Mouse (Mus musculus): ENCODE measurements around the gene Sh3rf3. TPM values are rescaled to one million over a fixed set of nuclear protein-coding genes. Genes with fewer than 3 reads are reported as not detected.

The Sh3rf3 gene
- polyA plus RNA-seq, 1 experiment, result 9.6 TPM

DNA sequence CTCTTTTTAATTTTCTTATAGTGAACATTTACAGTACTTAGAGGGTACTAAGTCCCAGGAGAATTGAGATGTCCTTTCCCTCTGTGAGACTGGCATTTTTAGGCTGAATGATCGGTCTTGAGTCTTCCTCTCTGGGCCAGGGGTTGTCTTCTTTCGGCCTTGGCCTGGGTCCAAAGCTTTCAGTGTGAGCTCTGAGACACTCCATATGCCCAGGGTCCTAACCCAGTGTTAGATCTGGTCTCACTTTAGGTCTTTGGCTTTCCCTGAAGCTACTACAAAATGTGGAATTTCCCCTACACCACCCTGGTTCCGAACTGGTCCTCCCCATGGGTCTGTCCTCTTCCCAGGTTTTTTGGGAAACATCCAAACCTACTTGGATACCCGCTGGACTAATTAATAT, 155.1 kb downstream of the Sh3rf3 start:
- H3K4me1 ChIP-seq (ENCODE audit: control insufficient read depth, insufficient read depth, low read length), result no peaks in the 10 kb centered on the region
- no peak for TF ChIP-seq CTCF (IDR thresholded peaks at IDR 0.05; ENCODE audit: borderline replicate concordance, insufficient read depth, low read length)
- no peak for TF ChIP-seq POLR2A (IDR thresholded peaks at IDR 0.05; ENCODE audit: low read depth, low read length)
- H3K27ac ChIP-seq (ENCODE audit: insufficient read depth, low read length), result no peak overlapping the region

DNA sequence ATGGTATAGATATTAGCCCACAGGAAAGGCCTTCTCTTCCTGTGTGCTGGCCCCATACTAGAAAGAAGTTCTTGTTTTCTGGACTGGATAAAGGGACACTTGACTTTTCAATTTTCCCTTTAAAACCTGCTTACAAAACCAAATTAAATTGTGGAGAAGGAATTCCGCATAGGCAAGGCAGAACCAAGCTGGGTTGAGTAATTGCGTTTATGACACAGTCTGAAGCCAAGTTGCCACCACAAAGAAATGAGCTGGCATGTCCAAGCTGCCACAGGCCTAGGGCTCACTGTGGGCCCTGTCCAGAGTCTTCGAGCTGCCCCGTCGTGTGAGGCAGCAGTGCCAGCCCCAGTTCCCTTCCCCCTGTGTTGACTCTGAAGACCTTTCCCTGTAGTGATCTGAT, 156.2 kb downstream of the Sh3rf3 start:
- Histone ChIP-seq H3K4me3 (ENCODE audit: insufficient read depth, low read length) (no peak overlapping the region), H3K4me1 (ENCODE audit: control insufficient read depth, insufficient read depth, low read length) (no peaks in the 10 kb centered on the region), H3K27ac (ENCODE audit: insufficient read depth, low read length) (no peak overlapping the region)
- no peak for TF ChIP-seq CTCF (IDR thresholded peaks at IDR 0.05; ENCODE audit: borderline replicate concordance, insufficient read depth, low read length)
- TF ChIP-seq POLR2A (IDR thresholded peaks at IDR 0.05; ENCODE audit: low read depth, low read length), result no peak

More for the DNA sequence above, 155.1 kb downstream of the Sh3rf3 start:
- no peak overlapping the region for H3K4me3 ChIP-seq (ENCODE audit: insufficient read depth, low read length)

DNA sequence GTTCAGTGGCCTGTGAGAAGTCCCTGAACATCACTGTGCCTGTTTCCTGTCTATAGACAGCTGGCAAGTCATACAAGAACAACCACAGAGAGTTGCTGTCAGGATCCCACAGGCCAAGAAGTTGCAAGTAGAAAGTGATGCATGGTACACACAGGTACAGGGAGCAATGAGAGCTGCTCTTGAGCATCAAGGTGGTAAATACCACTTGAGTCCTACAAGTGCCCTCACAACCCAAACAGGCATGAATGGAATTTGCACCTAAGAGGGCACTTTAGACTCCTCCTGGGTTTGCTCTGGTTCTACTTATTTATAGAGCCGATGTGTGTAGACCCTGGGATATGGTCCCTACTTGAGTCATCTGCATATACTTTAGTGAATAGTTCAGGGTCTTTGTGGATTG, 159.0 kb downstream of the Sh3rf3 start:
- H3K4me3 ChIP-seq (ENCODE audit: insufficient read depth, low read length), result no peak overlapping the region
- H3K27ac ChIP-seq (ENCODE audit: insufficient read depth, low read length), result no peak overlapping the region
- no peaks in the 10 kb centered on the region for H3K4me1 ChIP-seq (ENCODE audit: control insufficient read depth, insufficient read depth, low read length)
- no peak for TF ChIP-seq CTCF (IDR thresholded peaks at IDR 0.05; ENCODE audit: borderline replicate concordance, insufficient read depth, low read length)
- no peak for TF ChIP-seq POLR2A (IDR thresholded peaks at IDR 0.05; ENCODE audit: low read depth, low read length)

GRCm38 (mm10) chr10:58974138-58974537, 161.0 kb downstream of the Sh3rf3 start:
- H3K4me1 ChIP-seq (ENCODE audit: control insufficient read depth, insufficient read depth, low read length), result no peaks in the 10 kb centered on the region
- no peak overlapping the region for H3K27ac ChIP-seq (ENCODE audit: insufficient read depth, low read length)
- TF ChIP-seq POLR2A (IDR thresholded peaks at IDR 0.05; ENCODE audit: low read depth, low read length) (no peak), CTCF (IDR thresholded peaks at IDR 0.05; ENCODE audit: borderline replicate concordance, insufficient read depth, low read length) (no peak)
- no peak overlapping the region for H3K4me3 ChIP-seq (ENCODE audit: insufficient read depth, low read length)

DNA sequence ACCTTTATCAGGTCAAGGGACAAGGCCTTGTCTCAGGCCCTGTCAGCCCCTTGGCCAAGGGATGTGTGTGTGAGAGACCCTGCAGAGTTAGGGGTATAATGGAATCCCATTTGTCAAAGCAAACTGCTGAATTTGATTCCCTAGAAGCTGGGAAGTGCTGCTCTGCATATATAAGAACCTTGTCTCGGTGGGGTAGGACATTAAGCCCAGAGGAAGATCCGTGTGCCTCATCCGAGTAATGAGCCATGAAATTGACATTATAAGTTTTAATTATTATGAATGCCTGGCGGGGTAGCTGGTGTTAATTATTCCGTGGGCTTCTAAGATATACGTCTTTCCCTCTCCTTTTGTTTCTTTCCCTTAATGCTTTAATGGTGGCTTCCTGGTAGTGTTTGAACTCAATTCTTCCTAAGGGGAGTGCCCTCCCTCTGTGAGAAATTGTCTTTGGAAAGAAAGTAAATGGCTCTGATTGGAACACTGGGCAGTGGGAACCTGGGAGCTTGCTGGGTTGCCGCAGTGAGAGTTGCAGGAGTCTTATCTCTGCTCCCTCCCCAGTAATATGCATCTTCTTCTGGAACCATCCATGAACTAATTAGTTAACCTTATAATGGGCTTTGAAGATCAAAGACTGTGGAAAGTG, 166.3 kb downstream of the Sh3rf3 start:
- Histone ChIP-seq H3K4me1 (ENCODE audit: control insufficient read depth, insufficient read depth, low read length) (peaks cover 2% of the 10 kb centered on the region; the same call in 1 of the 2 replicates), H3K27ac (ENCODE audit: insufficient read depth, low read length) (no peak overlapping the region), H3K4me3 (ENCODE audit: insufficient read depth, low read length) (no peak overlapping the region)
- TF ChIP-seq CTCF (IDR thresholded peaks at IDR 0.05; ENCODE audit: borderline replicate concordance, insufficient read depth, low read length) (no peak), POLR2A (IDR thresholded peaks at IDR 0.05; ENCODE audit: low read depth, low read length) (no peak)

GRCm38 (mm10) chr10:58981674-58982329, 168.6 kb downstream of the Sh3rf3 start:
- TF ChIP-seq CTCF (IDR thresholded peaks at IDR 0.05; ENCODE audit: borderline replicate concordance, insufficient read depth, low read length) (no peak), POLR2A (IDR thresholded peaks at IDR 0.05; ENCODE audit: low read depth, low read length) (no peak)
- Histone ChIP-seq H3K4me1 (ENCODE audit: control insufficient read depth, insufficient read depth, low read length) (peaks cover 2% of the 10 kb centered on the region; the same call in 1 of the 2 replicates), H3K4me3 (ENCODE audit: insufficient read depth, low read length) (no peak overlapping the region), H3K27ac (ENCODE audit: insufficient read depth, low read length) (no peak overlapping the region)

- TF ChIP-seq CTCF (IDR thresholded peaks at IDR 0.05; ENCODE audit: borderline replicate concordance, insufficient read depth, low read length) (no peak), POLR2A (IDR thresholded peaks at IDR 0.05; ENCODE audit: low read depth, low read length) (no peak)
- peaks cover 2% of the 10 kb centered on the region; the same call in 1 of the 2 replicates for H3K4me1 ChIP-seq (ENCODE audit: control insufficient read depth, insufficient read depth, low read length)
- no peak overlapping the region for H3K27ac ChIP-seq (ENCODE audit: insufficient read depth, low read length)
- no peak overlapping the region for H3K4me3 ChIP-seq (ENCODE audit: insufficient read depth, low read length)
Measured at GRCm38 (mm10) chr10:58982546-58983154, 169.5 kb downstream of the Sh3rf3 start.

DNA sequence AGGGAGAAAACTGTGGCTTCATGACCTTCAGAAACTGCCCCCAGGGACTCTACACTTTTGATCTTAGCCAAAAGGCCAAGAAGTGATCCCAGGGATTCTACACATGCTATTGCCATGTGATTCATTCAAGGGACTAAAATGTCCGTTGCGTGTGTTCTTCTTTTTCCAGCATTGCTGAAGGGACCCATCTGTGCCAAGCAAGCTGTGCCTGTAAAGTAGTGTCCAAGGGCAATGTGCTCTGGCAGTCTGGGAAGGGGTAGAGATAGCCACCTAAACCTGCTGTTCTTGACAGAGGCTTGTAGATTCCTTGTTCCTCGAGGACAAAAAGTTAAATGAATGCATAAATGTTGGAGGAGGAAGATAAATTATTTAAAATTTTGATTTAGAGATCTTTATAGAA, 178.5 kb downstream of the Sh3rf3 start:
- Histone ChIP-seq H3K4me1 (ENCODE audit: control insufficient read depth, insufficient read depth, low read length) (0 out of 2 replicates have a peak, but pooled peaks cover 4% of the 10 kb centered on the region), H3K4me3 (ENCODE audit: insufficient read depth, low read length) (no peak overlapping the region), H3K27ac (ENCODE audit: insufficient read depth, low read length) (no peak overlapping the region)
- TF ChIP-seq CTCF (IDR thresholded peaks at IDR 0.05; ENCODE audit: borderline replicate concordance, insufficient read depth, low read length) (no peak), POLR2A (IDR thresholded peaks at IDR 0.05; ENCODE audit: low read depth, low read length) (no peak)

GRCm38 (mm10) chr10:58994726-58995125, 181.6 kb downstream of the Sh3rf3 start:
- 0 out of 2 replicates have a peak, but pooled peaks cover 4% of the 10 kb centered on the region for H3K4me1 ChIP-seq (ENCODE audit: control insufficient read depth, insufficient read depth, low read length)
- TF ChIP-seq CTCF (IDR thresholded peaks at IDR 0.05; ENCODE audit: borderline replicate concordance, insufficient read depth, low read length) (no peak), POLR2A (IDR thresholded peaks at IDR 0.05; ENCODE audit: low read depth, low read length) (no peak)
- H3K4me3 ChIP-seq (ENCODE audit: insufficient read depth, low read length), result no peak overlapping the region
- peak overlapping the region; percentile 13 for H3K27ac ChIP-seq (ENCODE audit: insufficient read depth, low read length)

DNA sequence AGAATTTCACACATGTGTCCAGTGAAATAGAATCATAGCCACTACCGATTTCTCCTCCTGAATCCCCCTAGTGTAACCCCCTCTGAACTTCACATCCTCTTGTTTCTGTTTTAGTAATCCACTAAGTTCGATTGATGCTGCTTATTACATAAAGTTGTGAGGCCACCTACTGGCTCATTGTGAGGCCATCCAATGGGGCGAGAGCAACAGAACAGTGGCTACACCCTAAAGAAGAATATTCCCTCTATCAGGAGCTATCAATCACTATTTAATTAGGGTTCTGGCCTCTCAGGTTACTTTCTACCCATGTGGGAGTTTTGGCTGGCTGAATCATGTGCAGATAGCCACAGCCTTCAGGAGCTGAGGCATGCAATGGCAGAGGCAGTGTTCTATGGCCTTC, 182.0 kb downstream of the Sh3rf3 start:
- Histone ChIP-seq H3K4me1 (ENCODE audit: control insufficient read depth, insufficient read depth, low read length) (0 out of 2 replicates have a peak, but pooled peaks cover 4% of the 10 kb centered on the region), H3K27ac (ENCODE audit: insufficient read depth, low read length) (peak overlapping the region; percentile 13; the same call in 1 of the 2 replicates), H3K4me3 (ENCODE audit: insufficient read depth, low read length) (no peak overlapping the region)
- TF ChIP-seq CTCF (IDR thresholded peaks at IDR 0.05; ENCODE audit: borderline replicate concordance, insufficient read depth, low read length) (no peak), POLR2A (IDR thresholded peaks at IDR 0.05; ENCODE audit: low read depth, low read length) (no peak)
